Mouse (Mus musculus): ENCODE measurements at regions not wholly inside any gene's neighbourhood (a gene's known extent, or its start where the extent isn't known, plus 50 kb on each side); places are given as distances from the start of the nearest gene placed in this dataset.

DNA sequence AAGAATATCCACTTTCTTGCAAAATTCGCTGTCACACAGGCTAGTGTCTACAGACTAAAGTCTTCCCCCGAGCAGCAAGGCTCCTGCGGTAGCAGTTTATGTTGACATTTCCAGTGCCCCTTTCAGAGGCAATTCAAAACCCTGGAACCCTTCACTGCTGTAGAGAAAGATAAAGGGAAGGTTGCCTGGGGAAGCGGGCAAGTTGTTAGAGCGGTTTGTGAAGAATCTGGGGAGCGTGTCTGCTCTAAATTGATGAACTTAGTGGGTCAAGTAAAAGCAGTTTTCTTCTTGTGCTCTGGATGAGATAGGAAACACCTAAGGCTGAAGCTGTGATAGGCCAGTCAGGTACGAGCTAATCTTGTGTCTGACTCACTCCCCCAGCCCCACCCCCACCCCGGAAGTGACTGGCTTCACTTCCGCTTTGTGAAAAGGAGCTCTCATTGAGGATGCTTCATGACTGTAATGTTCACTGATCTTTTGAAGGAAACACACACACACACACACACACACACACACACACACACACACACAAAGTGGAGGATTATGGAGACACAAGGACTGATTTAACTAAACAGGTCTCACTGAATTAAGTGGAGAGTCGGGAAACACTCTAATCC is 626.6 kb upstream of the Sox9 start:
- peak; percentile 29 for ATAC-seq (replicated peaks; ENCODE audit: poor library complexity)

DNA sequence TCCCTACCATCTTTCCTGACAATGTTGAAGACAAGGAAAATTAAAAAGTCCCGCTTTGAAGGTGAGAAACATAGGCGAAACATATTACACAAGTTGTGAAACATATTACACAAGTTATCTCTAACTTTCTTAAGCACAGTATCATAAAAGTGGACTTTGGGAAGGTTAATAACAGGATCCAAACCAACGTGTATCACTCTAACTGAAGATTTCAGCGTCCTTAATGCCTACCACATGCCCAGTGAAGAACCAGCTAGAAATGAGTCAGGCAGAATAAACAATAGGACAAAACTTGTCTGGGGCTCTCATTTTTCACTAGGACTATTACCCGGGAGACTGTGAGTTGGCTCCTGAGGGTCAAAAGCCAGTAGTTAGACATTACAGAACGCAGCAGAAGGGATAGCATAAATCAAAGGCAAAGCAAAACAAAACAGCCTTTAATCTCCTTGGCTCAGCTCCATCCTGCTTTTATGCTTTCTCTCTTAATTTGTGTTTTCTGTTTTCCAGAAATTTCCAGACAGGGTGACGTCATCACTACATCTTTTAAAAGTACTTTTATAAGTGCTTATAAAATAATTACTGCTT is 618.3 kb upstream of the Sox9 start:
- ATAC-seq (replicated peaks; ENCODE audit: poor library complexity): no peak

DNA sequence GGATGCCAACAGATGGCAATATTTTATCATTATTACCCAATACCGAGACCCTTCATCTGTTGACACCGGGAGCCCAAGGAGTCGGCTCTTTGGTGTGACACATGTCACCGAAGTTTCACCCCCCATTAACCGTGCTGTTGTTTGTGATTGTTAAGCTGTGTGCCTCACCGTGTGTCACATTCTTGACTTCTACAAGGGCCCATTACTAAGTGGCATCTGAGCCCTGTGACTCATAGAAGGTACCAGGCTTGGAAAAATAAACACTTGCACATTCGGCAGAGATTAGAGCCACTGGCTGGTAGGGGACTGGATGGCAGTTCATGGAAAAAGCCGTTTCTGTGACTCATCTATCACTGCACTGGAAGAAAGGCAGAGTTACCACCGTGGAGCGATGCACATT is 608.4 kb upstream of the Sox9 start:
- ATAC-seq (replicated peaks; ENCODE audit: poor library complexity): no peak

DNA sequence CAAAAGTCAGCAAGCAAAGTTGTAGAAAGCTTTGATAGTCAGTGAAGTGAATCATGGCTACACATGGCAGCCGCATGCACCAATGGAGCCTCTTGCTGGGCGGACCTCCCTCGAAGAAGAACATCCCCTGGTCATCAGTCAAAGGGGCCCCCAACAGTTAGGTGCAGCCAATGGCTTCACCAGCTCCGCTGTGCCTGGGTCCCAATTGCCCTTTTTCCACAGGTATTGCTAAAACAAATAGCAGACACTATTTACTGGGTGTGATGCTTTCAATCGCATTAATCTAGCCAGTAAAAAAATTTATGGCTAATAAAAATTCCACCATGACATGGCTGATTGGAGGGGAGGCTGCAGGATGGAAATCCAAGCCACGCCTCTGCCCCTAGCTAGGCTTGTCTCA is 606.7 kb upstream of the Sox9 start:
- ATAC-seq (replicated peaks; ENCODE audit: poor library complexity): no peak

DNA sequence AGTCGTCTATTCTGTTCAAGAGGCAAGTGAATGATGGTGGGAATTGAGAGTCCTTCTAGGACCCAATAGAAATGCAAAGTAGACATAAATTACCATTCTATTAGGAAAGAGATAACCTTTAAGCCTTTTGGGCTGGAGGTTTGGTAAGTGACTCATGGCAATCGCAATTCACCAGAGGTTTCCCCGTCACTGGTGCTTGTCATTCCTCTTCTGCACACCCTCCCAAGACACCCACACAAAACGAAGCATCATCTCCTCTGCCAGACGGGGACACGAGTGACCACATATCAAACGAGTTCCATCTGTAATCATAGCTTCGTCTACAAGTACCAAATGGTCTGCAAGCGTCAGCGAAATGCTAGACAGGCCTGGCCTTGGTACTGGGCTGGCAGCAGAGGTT is 601.4 kb upstream of the Sox9 start:
- no peak for ATAC-seq (replicated peaks; ENCODE audit: poor library complexity)

DNA sequence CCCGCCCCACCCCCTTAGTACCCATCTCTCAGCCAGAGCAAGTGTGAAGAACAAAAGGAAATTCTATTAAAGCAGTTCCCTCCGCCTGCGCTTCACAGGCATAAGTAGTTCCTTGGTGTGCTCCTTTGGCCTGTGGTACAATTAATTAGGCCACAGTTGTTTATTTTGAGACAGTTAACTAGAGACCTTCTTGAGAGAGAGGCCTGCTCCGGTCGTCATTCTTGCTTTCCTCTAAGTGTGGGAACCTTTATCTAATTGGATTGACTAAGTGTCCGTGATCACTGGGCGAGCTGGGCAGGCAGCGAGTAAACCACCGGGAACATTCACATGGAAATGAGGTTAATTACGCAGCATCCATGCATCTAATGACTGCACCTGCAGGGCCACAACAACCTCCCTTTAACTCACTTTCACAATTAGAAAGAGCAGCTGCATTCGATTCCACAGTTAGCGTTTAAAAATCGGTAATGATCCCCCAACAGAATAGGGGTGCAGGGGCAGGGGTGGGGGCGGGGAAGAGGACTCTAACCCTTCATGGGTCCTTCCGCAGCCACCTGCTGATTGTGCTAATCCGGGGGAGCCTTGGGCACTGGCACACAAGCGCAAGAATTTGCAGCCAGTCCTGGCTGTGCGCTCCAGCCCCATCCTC is 584.3 kb upstream of the Sox9 start:
- ATAC-seq (replicated peaks; ENCODE audit: poor library complexity): no peak

DNA sequence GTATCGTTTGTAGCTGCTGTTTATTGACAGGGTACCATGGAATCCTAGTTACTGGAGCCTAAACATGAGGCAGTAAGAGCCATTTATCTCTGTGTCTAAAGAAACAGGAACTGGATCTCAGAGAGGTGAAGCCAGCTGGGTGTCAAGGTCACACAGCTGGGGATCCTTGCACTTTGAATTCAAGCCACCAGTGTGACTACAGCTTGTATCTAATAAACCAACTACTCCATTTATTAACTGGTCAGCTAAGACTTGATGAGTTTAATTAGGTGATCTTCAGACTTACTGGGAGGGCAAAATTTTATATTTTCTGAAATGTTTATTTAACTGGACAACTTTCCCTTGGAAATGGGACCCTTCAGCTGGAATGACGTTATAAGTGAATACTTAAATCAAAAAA is 577.5 kb upstream of the Sox9 start:
- ATAC-seq (replicated peaks; ENCODE audit: poor library complexity): no peak

DNA sequence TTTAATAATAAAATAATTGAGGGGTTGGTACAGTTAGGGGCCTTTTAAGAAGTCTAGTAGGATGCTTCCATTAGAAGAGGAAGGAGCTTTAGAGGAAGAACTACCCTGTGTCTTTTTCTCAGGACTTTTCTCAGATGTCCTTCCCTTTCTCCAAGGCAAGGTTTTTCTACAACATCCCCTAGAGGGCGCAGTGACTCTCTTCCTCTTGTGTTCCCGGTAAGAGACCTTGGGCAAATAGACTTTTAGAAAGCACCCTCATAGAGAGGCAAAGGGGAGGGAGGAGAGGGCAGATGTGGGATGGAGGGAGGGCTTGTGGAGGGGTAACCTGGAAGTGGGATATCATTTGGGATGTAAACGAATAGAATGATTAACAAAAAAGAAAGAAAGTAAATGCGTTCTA is 572.6 kb upstream of the Sox9 start:
- peak; percentile 61 for ATAC-seq (replicated peaks; ENCODE audit: poor library complexity)

DNA sequence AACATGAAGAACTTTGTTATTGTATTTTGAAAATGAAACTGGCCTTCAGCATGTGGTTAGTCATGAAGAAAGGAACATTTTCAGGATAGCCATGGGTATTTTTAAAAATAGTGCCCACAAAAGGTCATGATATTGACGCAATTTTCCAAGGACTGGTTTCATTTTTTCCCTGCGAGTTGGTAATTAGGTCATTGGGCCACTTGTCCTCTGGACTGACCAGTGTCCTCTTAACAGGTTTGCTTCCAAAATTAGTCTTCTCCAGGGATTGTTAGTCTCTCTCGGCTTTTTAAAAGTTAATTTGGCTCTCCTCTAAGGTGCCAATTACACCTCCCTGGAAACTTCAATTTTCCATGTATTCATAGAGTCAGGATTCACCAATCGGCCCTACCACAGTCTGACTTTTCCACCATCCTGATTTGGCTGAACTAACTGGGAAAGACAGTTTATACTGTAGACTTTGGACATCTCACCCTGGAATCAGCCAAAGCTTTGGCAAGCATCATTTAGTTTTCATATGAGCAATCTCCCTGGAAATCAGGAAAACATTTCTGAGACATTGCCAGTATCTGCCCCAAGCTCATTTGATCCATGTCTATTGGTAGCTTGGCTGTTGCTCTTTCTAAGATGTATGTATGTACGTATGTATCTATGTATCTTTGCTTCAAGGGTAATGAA is 562.8 kb upstream of the Sox9 start:
- no peak for ATAC-seq (replicated peaks; ENCODE audit: poor library complexity)

DNA sequence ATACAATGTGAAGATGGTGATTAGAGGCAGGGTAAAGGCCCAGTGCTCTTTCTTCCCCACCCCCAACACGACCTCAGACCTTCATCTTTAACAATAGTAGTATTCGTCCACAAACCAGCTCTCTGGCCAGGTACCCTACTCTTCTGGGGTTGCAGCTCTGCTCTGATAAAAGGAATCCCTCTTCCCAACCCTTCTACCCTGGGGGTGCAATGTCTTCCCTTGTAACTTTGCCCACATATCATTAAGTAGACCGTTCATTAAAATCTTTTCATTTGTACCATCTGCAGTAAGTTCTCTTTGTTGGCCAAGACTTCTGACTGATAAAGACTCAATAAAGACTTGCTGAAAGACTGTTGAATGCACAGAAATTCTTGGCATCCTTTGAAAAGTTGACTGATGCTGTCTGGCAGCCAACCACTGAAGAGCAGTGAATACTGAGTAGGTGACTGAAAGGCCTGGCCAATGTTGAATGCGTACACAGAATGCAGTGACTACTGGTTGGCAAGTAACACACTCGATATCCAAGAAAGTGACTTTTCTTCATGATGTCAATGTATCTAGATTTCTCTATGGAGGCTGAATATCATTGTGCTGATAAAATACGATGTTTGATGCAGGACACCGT is 547.4 kb upstream of the Sox9 start:
- no peak for ATAC-seq (replicated peaks; ENCODE audit: poor library complexity)

DNA sequence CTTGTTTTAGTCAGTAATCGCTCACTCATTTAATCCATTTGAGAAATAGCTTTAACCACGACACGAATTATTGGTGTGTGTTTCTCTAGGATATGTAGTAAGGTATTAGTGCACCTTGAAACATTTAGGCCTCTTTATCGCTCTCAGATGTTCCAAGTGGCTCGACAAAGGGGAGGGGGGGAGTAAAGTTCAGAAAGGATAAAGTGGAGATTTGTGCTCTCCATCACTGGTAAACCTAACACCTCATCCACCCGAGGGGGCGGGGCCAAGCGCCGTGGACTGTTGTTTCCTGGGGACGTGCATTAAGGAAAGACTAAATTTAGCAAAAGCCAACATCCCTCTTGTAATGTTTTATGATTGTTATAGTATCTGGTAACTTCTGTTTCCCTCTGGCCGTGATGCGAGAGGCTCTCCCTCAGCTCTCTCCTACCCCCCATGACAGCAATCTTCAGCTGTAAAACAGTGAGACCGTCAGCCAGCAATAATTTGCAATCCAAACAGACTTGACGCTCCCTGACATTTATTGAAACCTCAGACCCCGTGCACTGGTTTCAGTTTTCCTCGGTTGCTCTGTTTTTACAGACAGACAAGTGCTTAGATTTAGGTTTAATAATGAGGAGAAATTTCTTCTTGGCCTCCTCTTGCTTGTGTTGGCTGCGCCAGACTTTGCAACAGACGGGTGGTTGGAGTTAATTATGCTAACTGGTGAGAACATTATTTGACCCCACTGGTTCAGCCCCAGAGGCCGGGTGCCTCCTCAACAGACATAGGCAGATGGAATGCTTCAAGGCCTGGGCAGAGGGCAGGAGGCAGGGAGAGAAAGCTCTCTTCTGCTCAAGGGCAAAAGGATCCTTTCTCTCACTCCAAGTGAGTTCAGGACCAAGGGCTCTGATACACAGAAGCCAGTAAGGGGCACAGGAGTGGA is 542.8 kb upstream of the Sox9 start:
- ATAC-seq (replicated peaks; ENCODE audit: poor library complexity): no peak

DNA sequence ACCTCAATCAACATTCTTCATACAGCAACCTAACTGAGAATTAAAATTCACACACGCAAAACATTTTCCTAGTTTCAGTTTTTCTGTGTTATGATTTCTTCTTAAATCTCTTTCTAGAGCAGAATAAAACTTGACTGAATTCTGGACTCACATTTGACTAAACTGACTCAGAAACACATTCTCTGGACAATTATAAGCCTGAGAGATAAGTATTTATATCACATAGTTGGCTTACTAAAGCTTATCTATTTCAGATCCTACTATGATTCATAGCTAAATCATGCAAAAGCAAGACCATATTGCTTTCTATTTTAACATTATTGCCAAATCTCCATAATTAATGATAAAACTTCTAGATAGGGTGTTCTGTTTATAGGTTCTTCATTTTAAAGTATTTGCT is 529.5 kb upstream of the Sox9 start:
- no peak for ATAC-seq (replicated peaks; ENCODE audit: poor library complexity)

DNA sequence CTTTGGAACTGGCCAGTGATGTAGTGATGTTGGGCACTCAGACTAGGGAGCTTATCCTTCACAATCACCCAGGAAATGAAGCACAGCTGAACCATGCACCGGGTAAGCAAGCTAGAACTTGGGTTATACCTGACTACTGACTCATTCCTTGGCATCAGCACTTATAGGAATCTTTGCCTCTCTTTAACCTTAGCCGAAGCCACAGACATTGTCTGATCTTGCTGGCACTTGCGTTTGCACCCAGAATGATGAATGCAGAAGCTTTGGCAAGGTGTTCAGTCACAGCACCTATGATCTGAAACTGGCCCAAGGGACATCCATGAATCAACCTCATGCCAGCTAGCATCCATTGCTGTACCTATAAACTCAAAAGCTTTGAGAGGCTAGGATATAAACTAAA is 529.0 kb upstream of the Sox9 start:
- ATAC-seq (replicated peaks; ENCODE audit: poor library complexity): no peak

DNA sequence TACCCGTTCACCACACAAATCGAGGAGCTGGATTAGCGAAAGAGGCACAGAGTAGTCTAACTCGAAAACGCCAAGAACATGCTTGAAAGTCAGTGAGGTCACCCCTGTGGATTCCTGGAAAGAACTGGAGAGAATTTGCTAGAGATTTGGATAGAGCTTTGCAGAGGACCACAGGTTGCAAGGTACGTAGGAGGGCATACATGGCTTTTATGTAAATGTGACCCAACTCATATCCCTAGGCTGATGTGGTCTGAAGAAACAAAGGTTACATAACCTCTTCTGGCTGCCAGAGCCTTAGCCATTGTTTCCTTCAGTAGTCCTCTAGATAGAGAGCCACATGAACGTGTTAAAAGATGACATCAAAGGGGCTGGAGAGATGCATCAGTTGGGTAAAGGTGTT is 525.7 kb upstream of the Sox9 start:
- ATAC-seq (replicated peaks; ENCODE audit: poor library complexity): no peak

DNA sequence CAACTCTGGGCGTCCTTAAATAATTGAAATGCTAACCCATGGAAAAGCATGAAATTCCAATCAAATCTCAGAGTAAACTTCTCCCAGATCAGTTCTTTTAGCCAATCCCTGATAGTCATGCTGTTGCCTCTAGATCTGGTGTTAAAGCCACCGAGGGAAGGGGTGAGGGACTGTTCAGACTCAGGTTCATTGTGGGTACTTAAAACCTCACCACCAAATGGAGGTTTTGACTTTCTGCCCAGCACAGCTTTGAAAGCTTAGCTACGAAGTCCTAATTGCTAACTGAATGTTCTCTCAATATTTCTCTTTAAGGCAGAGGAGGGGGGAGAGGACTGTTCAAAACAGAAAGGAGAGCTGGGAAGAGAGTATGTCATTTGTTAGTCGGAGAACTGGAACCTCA is 517.9 kb upstream of the Sox9 start:
- no peak for ATAC-seq (replicated peaks; ENCODE audit: poor library complexity)

DNA sequence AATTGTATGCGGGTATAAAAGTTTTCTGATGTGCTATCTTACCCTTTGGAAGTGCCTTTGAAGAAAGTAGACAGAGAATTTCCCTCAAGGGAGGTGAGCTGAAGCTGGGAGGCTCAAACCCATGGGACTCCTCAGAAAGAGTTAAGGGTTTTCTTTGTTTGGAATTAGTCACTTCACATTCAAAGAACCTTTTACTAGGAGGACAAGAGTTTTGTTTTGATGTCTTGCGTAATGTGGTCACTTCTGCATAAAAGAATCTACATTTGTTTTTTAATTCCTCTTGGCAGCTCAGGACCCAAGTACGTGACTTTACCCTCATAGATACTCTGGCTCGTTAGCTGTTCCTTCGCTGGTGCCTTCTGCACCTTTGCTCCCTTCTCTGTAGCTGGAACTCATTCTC is 511.1 kb upstream of the Sox9 start:
- ATAC-seq (replicated peaks; ENCODE audit: poor library complexity): no peak

DNA sequence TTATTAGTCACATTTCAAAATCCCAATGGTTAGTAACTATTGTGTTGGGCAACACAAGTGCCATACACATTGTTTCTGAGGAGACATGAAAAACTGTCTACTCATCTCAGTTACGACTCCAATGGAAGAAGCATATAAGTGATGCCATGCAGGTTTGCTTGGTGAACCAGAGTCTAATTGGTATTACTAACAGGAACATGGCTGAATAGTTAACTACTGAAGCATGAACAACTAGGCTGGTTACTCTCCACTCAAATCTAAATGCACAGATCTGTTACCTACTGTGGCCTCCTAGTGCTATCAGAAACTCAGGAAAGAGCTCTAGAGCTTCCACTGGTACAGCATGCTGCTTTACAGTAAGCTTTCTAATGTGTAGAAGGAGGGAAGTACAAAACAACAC is 503.5 kb upstream of the Sox9 start:
- no peak for ATAC-seq (replicated peaks; ENCODE audit: poor library complexity)

DNA sequence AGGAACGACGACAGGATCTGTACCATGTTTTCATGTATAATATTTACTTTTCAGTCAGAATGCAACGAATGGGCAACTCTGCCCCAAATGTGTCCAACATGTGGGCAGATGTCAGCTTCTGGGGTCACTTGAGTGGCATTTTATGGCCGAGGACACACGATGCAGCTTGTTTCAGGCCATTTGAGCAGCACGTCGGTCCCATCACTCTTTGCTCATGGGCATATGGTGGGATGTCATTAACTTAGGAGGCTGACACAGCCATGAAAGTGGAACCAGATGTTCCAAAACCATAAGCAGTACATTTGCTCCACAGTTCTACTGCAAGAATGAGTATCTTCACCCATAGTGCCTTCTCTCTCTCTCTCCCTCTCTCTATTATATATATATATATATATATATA is 499.1 kb upstream of the Sox9 start:
- no peak for ATAC-seq (replicated peaks; ENCODE audit: poor library complexity)

DNA sequence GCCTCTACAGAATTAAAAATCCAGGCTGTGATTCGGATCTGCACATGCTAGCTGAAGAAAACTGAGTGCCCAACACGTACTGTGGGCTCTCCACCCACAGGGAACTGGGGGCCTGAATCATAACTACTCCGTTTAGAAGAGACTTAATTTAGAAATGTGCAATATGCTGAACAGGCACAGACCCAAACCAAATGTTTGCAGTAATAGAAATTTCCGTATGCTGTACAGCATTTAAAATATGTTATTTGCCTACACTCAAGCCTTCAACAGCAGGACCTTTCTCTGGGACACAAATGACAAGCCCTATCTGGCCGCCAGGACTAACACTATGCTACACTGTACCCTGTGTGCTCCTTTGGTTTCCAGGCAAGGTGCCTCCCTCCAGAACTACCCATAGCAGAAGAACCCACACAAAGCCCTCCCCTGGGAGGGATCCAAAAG is 483.1 kb upstream of the Sox9 start:
- ATAC-seq (replicated peaks; ENCODE audit: poor library complexity): no peak

DNA sequence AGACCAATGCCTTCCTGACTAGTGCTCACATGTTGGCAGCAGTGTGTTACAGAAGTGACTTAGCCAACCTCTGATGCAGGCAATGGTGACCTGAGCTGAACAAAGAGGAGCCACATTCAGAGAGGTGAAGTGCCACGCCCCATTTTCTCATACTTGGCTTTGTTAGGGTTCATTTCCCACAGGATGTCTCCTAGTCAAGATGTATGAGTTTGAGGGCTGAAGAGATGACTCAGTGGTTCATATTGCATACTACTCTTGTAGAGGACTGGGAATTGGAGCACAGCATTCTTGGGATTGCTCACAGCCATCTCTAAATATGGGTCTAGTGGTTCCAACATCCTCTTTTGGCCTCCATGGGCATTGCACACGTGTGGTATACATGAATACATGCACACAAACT is 478.9 kb upstream of the Sox9 start:
- no peak for ATAC-seq (replicated peaks; ENCODE audit: poor library complexity)

DNA sequence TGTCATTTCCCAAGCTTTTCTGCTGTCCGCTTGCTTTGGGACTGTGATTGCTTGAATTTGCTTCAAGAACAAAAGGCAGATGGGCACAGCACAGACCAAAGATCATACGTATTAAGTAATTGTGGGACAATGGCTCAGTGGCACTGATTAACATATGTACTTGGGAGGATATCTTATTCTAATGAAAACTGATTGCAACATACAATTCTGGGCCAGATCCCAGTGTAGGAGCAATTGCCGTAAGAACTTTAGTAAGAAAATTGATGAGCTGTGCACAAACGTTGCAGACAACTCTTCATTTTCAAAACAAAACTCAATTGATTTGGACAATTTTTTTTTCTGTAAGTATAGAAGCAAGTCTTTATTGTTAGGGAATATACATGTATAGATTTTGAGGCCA is 456.2 kb upstream of the Sox9 start:
- no peak for ATAC-seq (replicated peaks; ENCODE audit: poor library complexity)
